Mouse (Mus musculus): ENCODE results near the gene Ank. TPM values are rescaled to one million over a fixed set of nuclear protein-coding genes. Genes with fewer than 3 reads are reported as not detected.
"Not testable (repeated sequence)": the region's sequence is repeated elsewhere in the genome, so short reads cannot be mapped to it uniquely, and the experiment has no call there.

The Ank gene
- 100 to 1,000 TPM; 107 to 112 TPM for total RNA-seq (2021)
- long read RNA-seq, experiment 1, transcript Ank-201 (12 exons, 3,498 nt), result major isoform, 16 of 53 reads
- long read RNA-seq, experiment 1, transcript Ank-202 (5 exons, 1,911 nt), result minor isoform, 6 of 53 reads
- long read RNA-seq, experiment 1, partial matches to known transcripts, result 25 of 53 reads
- long read RNA-seq, experiment 1, other reads (novel, unspliced or antisense), result 6 of 53 reads
- long read RNA-seq, experiment 2, transcript Ank-201 (12 exons, 3,498 nt), result major isoform, 13 of 72 reads
- long read RNA-seq, experiment 2, partial matches to known transcripts, result 39 of 72 reads
- long read RNA-seq, experiment 2, other reads (novel, unspliced or antisense), result 17 of 72 reads

DNA sequence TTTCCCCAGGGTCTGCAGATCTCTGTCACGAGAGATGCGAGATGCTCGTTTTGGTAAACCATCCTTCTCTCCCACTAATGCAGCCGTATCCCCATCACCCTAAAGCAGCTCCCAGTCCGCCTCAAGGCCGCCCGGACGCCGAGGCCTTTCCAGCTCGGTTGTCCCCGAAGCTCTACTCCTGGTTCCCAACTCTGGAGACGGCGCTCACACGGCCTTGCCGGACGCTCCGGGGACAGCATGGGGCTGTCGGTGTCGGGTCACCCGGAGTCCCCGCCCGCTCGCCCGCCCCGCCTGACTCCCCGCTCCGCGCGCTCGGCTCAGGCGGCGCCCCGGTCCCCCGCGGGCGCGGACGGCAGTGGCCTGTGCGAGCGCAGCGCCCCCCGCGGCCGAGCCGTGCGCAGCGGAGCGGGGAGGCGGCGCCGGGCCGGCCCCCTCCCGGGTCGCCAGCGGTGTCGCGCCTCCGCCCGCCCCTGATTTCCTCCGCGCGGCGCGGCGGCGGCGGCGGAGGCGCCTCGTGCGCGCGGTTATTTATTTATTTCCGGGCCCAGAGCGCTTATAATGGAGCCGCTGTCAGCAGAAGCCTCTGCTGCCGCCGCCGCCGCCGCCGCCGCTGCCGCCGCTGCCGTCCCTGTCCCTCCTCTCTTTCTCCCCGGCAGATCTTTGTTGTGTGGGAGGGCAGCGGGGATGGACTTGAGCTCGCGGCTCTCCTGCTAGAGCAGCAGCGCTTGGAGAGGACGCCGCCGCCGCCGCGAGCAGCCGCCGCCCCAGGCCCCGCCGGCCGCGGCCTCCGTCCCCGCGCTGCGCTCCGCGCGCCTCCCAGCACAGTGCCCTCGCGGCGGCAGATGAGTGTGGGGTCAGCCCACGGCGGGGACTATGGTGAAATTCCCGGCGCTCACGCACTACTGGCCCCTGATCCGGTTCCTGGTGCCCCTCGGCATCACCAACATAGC lies at the start of gene Ank:
Gene Ank (plus strand): TSS at position 547 of the 950 bp plus-strand sequence.
- intact Hi-C loops (cut with DNase I), result loop anchor here (5.0 kb wide), 3 partner anchors 36 to 106 kb away; no protein-coding TSS in a partner anchor
- peak; percentile 78 to 79 for DNase-seq

- no peak for DNase-seq
Observed at GRCm38 (mm10) chr15:27418566-27419331, 47.7 kb upstream of the Ank start.

DNA sequence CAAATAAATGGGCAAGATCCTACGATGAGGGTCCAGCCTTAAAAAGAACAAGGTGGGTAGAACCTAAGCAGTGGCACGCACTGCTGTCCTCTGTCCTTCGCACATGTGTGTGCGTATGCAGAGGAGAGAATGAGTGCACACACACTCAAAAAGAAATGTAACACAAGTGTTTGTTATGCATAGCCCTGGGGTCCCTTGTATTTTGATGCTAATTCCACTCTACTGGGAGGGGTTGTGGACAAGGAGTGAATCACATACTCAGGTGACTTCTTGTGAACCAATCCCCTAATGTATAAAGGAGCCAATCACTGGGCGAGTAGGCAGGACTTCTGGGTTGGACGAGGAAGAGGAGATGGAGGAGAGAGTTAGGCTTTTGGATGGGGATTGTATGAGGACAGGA lies 44.9 kb upstream of the Ank start:
- DNase-seq, result no peak
- intact Hi-C loops (cut with DNase I), result no loop called here

More at GRCm38 (mm10) chr15:27418566-27419331, 47.7 kb upstream of the Ank start:
- intact Hi-C loops (cut with DNase I), result no loop called here

DNA sequence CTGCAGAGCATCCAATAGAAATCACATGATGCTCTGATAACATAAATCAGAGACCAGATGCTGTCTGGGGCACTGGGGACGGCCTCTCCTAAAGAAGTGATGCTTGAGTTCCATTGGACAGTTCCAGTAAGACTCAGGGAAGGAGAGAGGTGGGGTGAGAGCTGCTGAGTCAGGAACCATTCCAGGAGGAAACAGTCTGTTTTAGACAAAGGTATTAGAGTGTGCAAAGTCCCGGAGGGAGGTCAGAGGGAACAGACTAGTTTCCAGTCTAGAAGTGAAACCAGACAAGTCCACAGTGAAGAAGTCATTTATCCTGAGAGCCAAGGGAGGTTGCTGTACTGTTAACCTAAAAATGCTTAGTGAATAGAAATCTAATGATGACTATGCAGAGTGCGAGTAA lies 38.9 kb upstream of the Ank start:
- DNase-seq, result no peak
- intact Hi-C loops (cut with DNase I), result no loop called here

- DNase-seq, result no peak
Observed at GRCm38 (mm10) chr15:27430241-27430640, 36.2 kb upstream of the Ank start.

GRCm38 (mm10) chr15:27432851-27433615 lies 33.4 kb upstream of the Ank start:
- intact Hi-C loops (cut with DNase I), result no loop called here
- no peak for DNase-seq

More at GRCm38 (mm10) chr15:27430241-27430640, 36.2 kb upstream of the Ank start:
- intact Hi-C loops (cut with DNase I), result no loop called here

GRCm38 (mm10) chr15:27435409-27435808 lies 31.1 kb upstream of the Ank start:
- intact Hi-C loops (cut with DNase I), result no loop called here

GRCm38 (mm10) chr15:27436194-27436593 lies 30.3 kb upstream of the Ank start:
- DNase-seq, result no peak
- intact Hi-C loops (cut with DNase I), result no loop called here

More at GRCm38 (mm10) chr15:27435409-27435808, 31.1 kb upstream of the Ank start:
- DNase-seq, result no peak

GRCm38 (mm10) chr15:27441053-27441452 lies 25.4 kb upstream of the Ank start:
- intact Hi-C loops (cut with DNase I), result no loop called here
- DNase-seq, result no peak

DNA sequence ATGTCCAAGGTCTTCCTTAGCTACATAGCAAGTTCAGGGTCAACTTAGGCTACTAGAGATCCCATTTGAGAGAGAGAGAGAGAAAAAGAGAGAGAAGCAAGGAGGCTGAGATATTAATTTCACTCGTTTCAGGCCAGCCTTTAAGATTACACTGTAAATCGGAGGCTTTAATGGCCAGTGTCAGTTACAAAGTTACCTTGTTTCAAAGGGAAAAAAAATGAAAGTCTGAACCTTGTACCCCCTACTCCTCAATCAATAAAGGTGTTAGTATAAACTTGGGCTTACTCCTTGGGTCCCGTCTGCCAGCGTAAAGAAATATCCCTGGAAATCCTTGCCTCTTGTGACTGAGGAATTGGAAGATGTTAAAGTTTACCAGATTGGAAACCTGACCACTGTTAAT lies 24.9 kb upstream of the Ank start:
- intact Hi-C loops (cut with DNase I), result no loop called here
- DNase-seq, result no peak

GRCm38 (mm10) chr15:27441951-27442350 lies 24.5 kb upstream of the Ank start:
- intact Hi-C loops (cut with DNase I), result no loop called here
- no peak for DNase-seq

- intact Hi-C loops (cut with DNase I), result no loop called here
- DNase-seq, result no peak
Observed at GRCm38 (mm10) chr15:27444772-27445347, 21.6 kb upstream of the Ank start.

DNA sequence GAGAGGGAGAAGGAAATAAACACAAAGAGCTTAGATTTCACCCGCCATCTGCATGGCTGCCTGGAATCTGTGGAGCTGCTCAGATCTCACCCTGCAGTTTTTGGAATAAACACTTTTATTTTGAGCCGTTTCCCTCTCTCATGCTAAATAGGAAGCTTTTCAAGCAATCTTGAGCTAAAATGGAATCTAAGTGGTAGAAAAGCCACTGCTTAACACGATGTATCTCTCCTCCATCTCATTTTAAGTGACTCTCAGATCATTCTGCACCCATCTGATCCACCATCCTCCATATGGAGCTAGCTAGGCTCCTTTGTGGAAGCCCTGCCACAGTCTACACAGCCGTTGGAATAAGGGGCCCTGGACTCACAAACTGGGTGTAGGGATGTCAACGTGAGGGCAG lies 15.8 kb upstream of the Ank start:
- no peak for DNase-seq
- intact Hi-C loops (cut with DNase I), result no loop called here

- no peak for DNase-seq
- intact Hi-C loops (cut with DNase I), result no loop called here
Observed at GRCm38 (mm10) chr15:27451760-27452159, 14.7 kb upstream of the Ank start.

- DNase-seq, result no peak
- intact Hi-C loops (cut with DNase I), result no loop called here
Observed at GRCm38 (mm10) chr15:27452496-27452895, 14.0 kb upstream of the Ank start.

DNA sequence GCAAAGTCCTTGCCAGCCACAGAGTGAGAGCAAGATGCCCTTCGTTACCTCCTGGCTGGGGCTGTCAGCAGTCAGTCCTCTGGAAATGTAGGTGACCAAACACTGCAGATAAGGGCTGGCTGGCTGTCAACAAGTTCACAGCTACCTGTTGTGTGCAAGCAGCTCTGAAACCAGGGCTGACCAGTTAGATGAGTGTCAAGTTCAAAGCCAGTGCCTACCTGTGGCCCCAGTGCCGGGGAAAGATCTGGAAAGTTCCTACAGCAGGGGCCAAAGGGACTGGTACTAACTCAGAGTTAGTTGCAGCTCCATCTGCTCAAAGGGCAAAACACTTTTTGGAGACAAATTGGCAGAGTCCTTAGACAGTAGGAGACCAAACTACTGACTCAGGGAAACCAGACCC lies 9.5 kb upstream of the Ank start:
- intact Hi-C loops (cut with DNase I), result no loop called here
- no peak for DNase-seq

- DNase-seq, result not testable (repeated sequence)
- intact Hi-C loops (cut with DNase I), result loop anchor here (5.0 kb wide), 1 partner anchor 137 kb away; no protein-coding TSS in a partner anchor
Observed at GRCm38 (mm10) chr15:27459781-27460180, 6.7 kb upstream of the Ank start.

DNA sequence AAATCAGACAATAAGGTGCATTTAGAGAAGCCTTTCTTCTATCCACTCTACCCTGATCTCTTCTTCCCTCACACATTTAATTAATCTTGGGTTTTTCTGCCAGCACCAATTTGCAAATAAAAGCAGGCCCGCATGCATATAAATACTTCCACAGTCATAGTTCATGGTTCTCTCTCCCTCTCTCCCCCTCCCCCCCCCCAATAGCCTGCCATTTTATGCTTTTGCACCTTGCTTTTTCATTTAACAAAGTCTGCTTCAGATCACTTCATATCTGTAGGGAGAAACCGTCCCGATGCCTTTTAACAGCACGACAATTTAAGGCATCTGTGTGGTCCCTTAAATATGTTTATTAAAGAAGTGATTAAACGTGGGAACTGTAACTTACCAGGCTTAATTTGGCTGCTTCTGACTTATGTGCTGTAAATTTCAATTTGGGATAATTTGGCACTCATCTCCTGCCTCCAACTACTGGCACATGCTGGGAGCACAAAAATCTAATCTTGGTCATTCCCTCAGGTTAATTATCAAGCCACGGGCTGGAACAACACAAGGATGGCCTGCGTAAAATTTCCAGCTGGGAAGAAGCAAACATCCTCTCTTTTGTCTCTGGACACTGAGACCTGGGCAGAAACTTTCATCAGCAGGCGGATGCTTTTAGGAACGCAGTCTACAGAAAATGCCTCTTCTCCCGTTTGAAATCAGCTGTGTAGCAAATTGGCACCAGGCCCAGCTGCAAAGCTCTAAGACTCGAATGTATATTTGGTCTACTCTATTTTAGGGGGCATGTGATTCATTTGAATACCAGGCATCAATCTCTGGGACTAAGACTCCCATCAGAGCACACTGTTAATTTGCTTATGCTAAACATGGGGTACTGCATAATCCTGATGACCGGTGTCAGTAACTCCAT lies 4.9 kb upstream of the Ank start:
- no peak for DNase-seq
- intact Hi-C loops (cut with DNase I), result loop anchor here (5.0 kb wide), 1 partner anchor 139 kb away; no protein-coding TSS in a partner anchor
